Mouse (Mus musculus): Measurements from ENCODE around the gene Flywch2.

- TF ChIP-seq CTCF (IDR thresholded peaks at IDR 0.05; ENCODE audit: insufficient read depth, low read length) = no peak
- no peak for TF ChIP-seq POLR2A (IDR thresholded peaks at IDR 0.05; ENCODE audit: borderline replicate concordance, extremely low read depth, low read depth, low read length)
Measured at GRCm38 (mm10) chr17:23831201-23831600, 45.3 kb upstream of the Flywch2 start.
